Mouse (Mus musculus) heart, postnatal 0 days (tissue): ENCODE results near the gene Gtf2h1. TPM values are rescaled to one million over a fixed set of nuclear protein-coding genes. Genes with fewer than 3 reads are reported as not detected.
A peak's percentile ranks its signal among the peaks of the same experiment; 100 is the strongest.

Experiments
- ATAC-seq: fragments of 200-750 bp; cut with Nextera tagmentation; 2 replicates; pipeline ENCODE4 v1.8.0; 2017; ENCODE audit warnings: low read depth, moderate number of reproducible peaks, moderate library complexity; ENCODE audit not compliant: insufficient read depth
- DNase-seq: peaks from one replicate; pipeline ENCODE4 v3.0.0-alpha.2; 2016; ENCODE audit warnings: low spot score
- H3K27ac ChIP-seq: fragments of 300-500 bp; sonication (generic); 2 replicates; pipeline ENCODE4 v1.5.1; 2014; ENCODE audit warnings: low read depth, mild to moderate bottlenecking
- H3K27me3 ChIP-seq: fragments of 300-500 bp; sonication (generic); 2 replicates; pipeline ENCODE4 v1.6.1; 2014; ENCODE audit warnings: low read length, mixed read lengths; ENCODE audit not compliant: control insufficient read depth, insufficient read depth
- H3K36me3 ChIP-seq: fragments of 300-500 bp; sonication (generic); replicated peaks from 2 replicates; pipeline ENCODE4 v1.6.1; 2014; ENCODE audit warnings: low read length, mixed read lengths; ENCODE audit not compliant: control insufficient read depth, insufficient read depth
- H3K4me1 ChIP-seq: fragments of 300-500 bp; sonication (generic); 2 replicates; pipeline ENCODE4 v1.6.1; 2014; ENCODE audit warnings: antibody characterized with exemption; ENCODE audit not compliant: control insufficient read depth, insufficient read depth
- H3K4me2 ChIP-seq: fragments of 300-500 bp; sonication (generic); 2 replicates; pipeline ENCODE4 v1.6.1; 2014; ENCODE audit warnings: low read depth, mild to moderate bottlenecking, low read length, moderate library complexity
- H3K4me3 ChIP-seq: fragments of 300-500 bp; sonication (generic); 2 replicates; pipeline ENCODE4 v1.5.1; 2014; ENCODE audit warnings: low read depth, low read length
- H3K9ac ChIP-seq: fragments of 300-500 bp; sonication (generic); replicated peaks from 2 replicates; pipeline ENCODE4 v1.6.1; 2014; ENCODE audit warnings: low read depth, low read length, mixed read lengths
- H3K9me3 ChIP-seq: fragments of 300-500 bp; sonication (generic); replicated peaks from 2 replicates; pipeline ENCODE4 v1.6.1; 2016; ENCODE audit warnings: low read length; ENCODE audit not compliant: control insufficient read depth
- CTCF ChIP-seq: IDR thresholded peaks from 2 replicates; pipeline ENCODE4 v1.5.1; 2016; ENCODE audit warnings: antibody characterized with exemption, control low read depth, low read depth
- EP300 ChIP-seq: IDR thresholded peaks from 2 replicates; pipeline ENCODE4 v1.6.1; 2016; ENCODE audit warnings: antibody characterized with exemption, low read depth
- WGBS: fragments of 180-500 bp; shearing (Covaris S2); extraction: QIAGEN DNeasy Blood & Tissue Kit; methylation state at CpG from one replicate; pipeline ENCODE4 v1.1.7; 2014; 5-methylcytosine and 5-hydroxymethylcytosine counted together
- polyA plus RNA-seq: library from polyadenylated mRNA; unstranded; fragments of >200 nt; fragmentation: Nextera tagmentation; extraction: Ambion mirVana; gene quantifications from 2 replicates; pipeline ENCODE4 v1.2.1, GENCODE M21; 2015
- total RNA-seq: library from RNA; depleted of rRNA; stranded (reverse); fragments of >200 nt; gene quantifications from 2 replicates; pipeline ENCODE4 v1.2.3, GENCODE M21; 2014; ENCODE audit warnings: low replicate concordance; rRNA removed

Gtf2h1 gene
- 29.0 and 40.4 TPM in 2 replicates for total RNA-seq
- 22.8 and 24.0 TPM in 2 replicates for polyA plus RNA-seq

GRCm38 (mm10) chr7:46795287-46796205 is at the start of gene Gtf2h1, which contains the start of gene Hps5:
Gene Gtf2h1 (plus strand): TSS chr7:46796103.
Gene Hps5 (minus strand): TSS chr7:46796064.
- DNase-seq (peak; percentile 93), ATAC-seq (peak; percentile 98)
- Histone ChIP-seq H3K4me3 (peak within 1 kb of the TSS; percentile 81), H3K4me2 (peak within 1 kb of the TSS; percentile 80), H3K4me1 (peaks cover 18% of the 10 kb centered on the region), H3K9ac (peak within 1 kb of the TSS; percentile 84), H3K27me3 (no peaks in the 10 kb centered on the region), H3K9me3 (no peaks in the 10 kb centered on the region), H3K36me3 (peaks cover 11% of the 10 kb centered on the region; the same call in 1 of the 2 replicates), H3K27ac (peak within 1 kb of the TSS; percentile 92)
- under 1% methylated on average over 61 of the region's 75 CpGs for WGBS
- TF ChIP-seq EP300 (peak; percentile 92), CTCF (no peak)

GRCm38 (mm10) chr7:46746381-46746780 is 49.5 kb upstream of the Gtf2h1 start:
- 78% methylated on average over 7 of the region's 7 CpGs for WGBS
- no peaks in the 10 kb centered on the region for H3K36me3 ChIP-seq
- H3K4me1 ChIP-seq = no peaks in the 10 kb centered on the region
- TF ChIP-seq EP300 = no peak
- no peak for TF ChIP-seq CTCF
- H3K4me2 ChIP-seq = no peak overlapping the region
- H3K9ac ChIP-seq = no peak overlapping the region
- no peak overlapping the region for H3K4me3 ChIP-seq
- no peak for DNase-seq
- H3K9me3 ChIP-seq = no peaks in the 10 kb centered on the region
- no peaks in the 10 kb centered on the region for H3K27me3 ChIP-seq
- H3K27ac ChIP-seq = no peak overlapping the region
- no peak for ATAC-seq

- Histone ChIP-seq H3K4me3 (no peak overlapping the region), H3K4me1 (no peaks in the 10 kb centered on the region), H3K9ac (no peak overlapping the region), H3K36me3 (no peaks in the 10 kb centered on the region), H3K27ac (no peak overlapping the region), H3K4me2 (no peak overlapping the region), H3K27me3 (no peaks in the 10 kb centered on the region), H3K9me3 (no peaks in the 10 kb centered on the region)
- DNase-seq (peak; percentile 12), ATAC-seq (no peak)
- 53% methylated on average over 3 of the region's 3 CpGs for WGBS
- TF ChIP-seq EP300 (no peak), CTCF (no peak)
Observed at GRCm38 (mm10) chr7:46748459-46748858, 47.4 kb upstream of the Gtf2h1 start.

GRCm38 (mm10) chr7:46751490-46751889 is 44.4 kb upstream of the Gtf2h1 start, which contains the start of gene Saa2:
Gene Saa2 (plus strand): TSS chr7:46751790.
- no peak for ATAC-seq
- Histone ChIP-seq H3K9me3 (no peaks in the 10 kb centered on the region), H3K4me1 (no peaks in the 10 kb centered on the region), H3K4me2 (no peak within 1 kb of the TSS), H3K4me3 (no peak within 1 kb of the TSS), H3K27ac (no peak within 1 kb of the TSS), H3K36me3 (no peaks in the 10 kb centered on the region), H3K27me3 (no peaks in the 10 kb centered on the region), H3K9ac (no peak within 1 kb of the TSS)
- WGBS = 63% methylated on average over 3 of the region's 3 CpGs
- DNase-seq = no peak
- TF ChIP-seq CTCF (no peak), EP300 (no peak)

- no peaks in the 10 kb centered on the region for H3K27me3 ChIP-seq
- H3K4me2 ChIP-seq = no peak overlapping the region
- 74% methylated on average over 11 of the region's 11 CpGs for WGBS
- ATAC-seq (no peak), DNase-seq (no peak)
- H3K4me3 ChIP-seq = no peak overlapping the region
- no peak overlapping the region for H3K9ac ChIP-seq
- no peaks in the 10 kb centered on the region for H3K9me3 ChIP-seq
- H3K36me3 ChIP-seq = peaks cover 57% of the 10 kb centered on the region
- H3K27ac ChIP-seq = no peak overlapping the region
- no peak for TF ChIP-seq CTCF
- H3K4me1 ChIP-seq = no peaks in the 10 kb centered on the region
Observed at GRCm38 (mm10) chr7:46761049-46761795, 34.7 kb upstream of the Gtf2h1 start.
